Comparison of ENCODE assay signal across 34 mouse cellular contexts in the genomic region with DNA sequence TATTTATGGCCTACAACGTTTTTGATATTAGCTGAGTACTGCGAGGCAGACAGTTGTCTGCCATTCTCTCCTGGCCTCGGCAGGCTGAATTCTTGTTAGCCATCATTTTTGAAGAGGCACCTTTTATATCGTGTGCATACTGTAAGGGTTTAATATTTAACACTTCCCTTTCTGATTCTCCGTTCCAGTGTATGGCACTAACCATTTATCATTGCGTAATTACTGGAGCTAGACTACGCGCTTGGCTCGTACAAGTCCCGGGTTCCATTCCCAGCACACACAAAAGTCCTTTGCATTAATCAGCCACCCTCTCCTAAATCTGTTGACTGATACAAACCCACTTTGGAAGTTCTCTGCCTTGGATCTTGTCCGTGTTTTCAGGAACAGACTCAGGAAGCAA. TPM values are rescaled to one million over a fixed set of nuclear protein-coding genes. Genes with fewer than 3 reads are reported as not detected.
A peak's percentile ranks its signal among the peaks of the same experiment; 100 is the strongest.
DNase-seq lines count a peak whose midpoint lies in the region; ATAC-seq and TF ChIP-seq lines count a peak whose summit lies in the region.
"Had no signal": no experiment of that assay in that cellular context is flagged by ENCODE, and none has a peak within 500 bp of the region (broad histone marks: within the 10 kb centered on the region; RNA-seq: fewer than 3 reads in every experiment).

No protein-coding gene starts in this region.

- no peak overlapping the region for H3K9ac ChIP-seq in liver, embryonic 11.5 days (ENCODE audit: low read depth, low read length)
- H3K9ac ChIP-seq in liver, embryonic 14.5 days (replicated peaks), result peak overlapping the region; percentile 79
- H3K9ac ChIP-seq: embryonic facial prominence, embryonic 13.5 days; forebrain, embryonic 13.5 days; heart, embryonic 13.5 days; hindbrain, embryonic 12.5 days; hindbrain, embryonic 15.5 days had no signal

- no peak for DNase-seq in liver, embryonic 11.5 days (ENCODE audit: low spot score)
- DNase-seq in liver, result no peak
- no peak for DNase-seq in liver, embryonic 14.5 days (ENCODE audit: low read depth in 3 of 3, low spot score in 3 of 3)
- no peak for DNase-seq in adrenal gland, adult 2 months
- no peak for DNase-seq in heart, adult 9 months (ENCODE audit: low spot score in 2 of 2)
- DNase-seq: adrenal gland, postnatal 14 days; cerebellum, adult 11-12 months; cerebellum, adult 8-10 months; cerebellum, postnatal 10 days; cerebellum, postnatal 36 days; embryo, embryonic 11 days; gastrocnemius, postnatal 10 days; gastrocnemius, postnatal 36 days; heart, adult 11 months; heart, postnatal 14 days had no signal

- ATAC-seq in liver, embryonic 11.5 days (replicated peaks; ENCODE audit: low FRiP score), result no peak
- ATAC-seq in granulocyte monocyte progenitor cell, adult 5-6 weeks (replicated peaks; ENCODE audit: poor library complexity, severe bottlenecking), result peak; percentile 69
- no peak for ATAC-seq in liver, embryonic 14.5 days (ENCODE audit: insufficient read depth)
- peak; percentile 56 for ATAC-seq in megakaryocyte, adult 5-6 weeks (ENCODE audit: poor library complexity, severe bottlenecking)
- ATAC-seq in activated CD4-positive, CD25-positive, alpha-beta regulatory T cell, adult 4 months, result no peak
- ATAC-seq: CD4-positive, CD25-positive, alpha-beta regulatory T cell, adult 4 months; forebrain, embryonic 13.5 days; forebrain, embryonic 16.5 days had no signal

- no peaks in the 10 kb centered on the region for H3K27me3 ChIP-seq in liver, embryonic 11.5 days (replicated peaks; ENCODE audit: control insufficient read depth, insufficient read depth, low read length)
- no peaks in the 10 kb centered on the region for H3K27me3 ChIP-seq in liver, embryonic 14.5 days (ENCODE audit: control insufficient read depth, insufficient read depth, low read length)
- H3K27me3 ChIP-seq: embryonic facial prominence, embryonic 13.5 days; forebrain, embryonic 13.5 days; heart, embryonic 13.5 days; hindbrain, embryonic 12.5 days; hindbrain, embryonic 15.5 days had no signal

- 83% methylated on average over 11 of the region's 11 CpGs for WGBS in liver, embryonic 11.5 days
- WGBS in liver, embryonic 14.5 days (ENCODE audit: insufficient replicate concordance), result 77% methylated on average over 11 of the region's 11 CpGs

- no peak for TF ChIP-seq EP300 in liver, embryonic 14.5 days (IDR thresholded peaks at IDR 0.05; ENCODE audit: low read depth)

- no peak for TF ChIP-seq CTCF in liver, embryonic 14.5 days (IDR thresholded peaks at IDR 0.05; ENCODE audit: low read depth)

- no peaks in the 10 kb centered on the region for H3K9me3 ChIP-seq in liver, embryonic 11.5 days (ENCODE audit: control insufficient read depth, low read length)
- H3K9me3 ChIP-seq in liver, embryonic 14.5 days (ENCODE audit: control insufficient read depth, low read length), result no peaks in the 10 kb centered on the region
- H3K9me3 ChIP-seq: embryonic facial prominence, embryonic 10.5 days; embryonic facial prominence, embryonic 13.5 days; forebrain, embryonic 13.5 days; heart, embryonic 13.5 days; hindbrain, embryonic 12.5 days; hindbrain, embryonic 15.5 days had no signal

- no peak overlapping the region for H3K4me2 ChIP-seq in liver, embryonic 11.5 days
- H3K4me2 ChIP-seq in liver, embryonic 14.5 days (ENCODE audit: low read depth), result no peak overlapping the region
- H3K4me2 ChIP-seq: embryonic facial prominence, embryonic 13.5 days; forebrain, embryonic 13.5 days; heart, embryonic 13.5 days; hindbrain, embryonic 12.5 days; hindbrain, embryonic 15.5 days had no signal

- H3K4me1 ChIP-seq in liver, embryonic 11.5 days (replicated peaks; ENCODE audit: control insufficient read depth, insufficient read depth, low read length), result peaks cover 60% of the 10 kb centered on the region
- peaks cover 71 to 77% of the 10 kb centered on the region in 2 experiments for H3K4me1 ChIP-seq in liver, embryonic 14.5 days (replicated peaks; ENCODE audit: control insufficient read depth in 2 of 2, insufficient read depth in 2 of 2, low read length in 1 of 2)

- H3K36me3 ChIP-seq in liver, embryonic 11.5 days (ENCODE audit: control insufficient read depth, insufficient read depth, low read length), result peaks cover 5% of the 10 kb centered on the region; the same call in 1 of the 2 replicates
- peaks cover 35% of the 10 kb centered on the region for H3K36me3 ChIP-seq in liver, embryonic 14.5 days (replicated peaks; ENCODE audit: control insufficient read depth, insufficient read depth, low read depth)
- H3K36me3 ChIP-seq: hindbrain, embryonic 12.5 days had no signal

- H3K27ac ChIP-seq in liver, embryonic 11.5 days (ENCODE audit: low read depth, low read length), result peak overlapping the region; percentile 92; the same call in 1 of the 2 replicates
- peak overlapping the region; percentile 99 for H3K27ac ChIP-seq in liver, embryonic 14.5 days
- H3K27ac ChIP-seq: embryonic facial prominence, embryonic 10.5 days; embryonic facial prominence, embryonic 13.5 days; forebrain, embryonic 13.5 days; heart, embryonic 13.5 days; hindbrain, embryonic 12.5 days; hindbrain, embryonic 15.5 days had no signal

- H3K4me3 ChIP-seq in liver, embryonic 11.5 days (ENCODE audit: low read depth, low read length), result no peak overlapping the region
- H3K4me3 ChIP-seq in liver, embryonic 14.5 days (ENCODE audit: insufficient read depth in 1 of 2, low read depth in 2 of 2, low read length in 2 of 2), result no peak overlapping the region
- H3K4me3 ChIP-seq: embryonic facial prominence, embryonic 10.5 days; embryonic facial prominence, embryonic 13.5 days; forebrain, embryonic 13.5 days; heart, embryonic 13.5 days; hindbrain, embryonic 12.5 days; hindbrain, embryonic 15.5 days had no signal

RNA-seq across cellular contexts. Expression of a gene that starts 17.2 kb away (rescaled TPM):
- 21.2 and 23.2 TPM in 2 replicates for polyA plus RNA-seq in liver, embryonic 11.5 days (2014; fragmentation: Nextera tagmentation; extraction: Ambion mirVana)
- 49.3 and 60.6 TPM in 2 replicates for total RNA-seq in granulocyte monocyte progenitor cell, adult 5-6 weeks (2014; fragmentation: Nextera tagmentation)
- total RNA-seq in granulocyte monocyte progenitor cell, adult 5-6 weeks (2017), result 65.4 and 80.5 TPM in 2 replicates
- polyA plus RNA-seq in liver, embryonic 14.5 days (2012; rRNA removed), result 21.5 and 30.2 TPM in 2 replicates
- polyA plus RNA-seq in liver, embryonic 14.5 days (2014; fragmentation: Nextera tagmentation; extraction: Ambion mirVana), result 13.4 and 14.5 TPM in 2 replicates
- 7.5 and 11.1 TPM in 2 replicates for total RNA-seq in megakaryocyte, adult 5-6 weeks (2015)
- total RNA-seq in megakaryocyte, adult 5-6 weeks (2017), result 23.5 and 26.1 TPM in 2 replicates
- total RNA-seq in adrenal gland, adult 2 months (2021), result 10 to 100 TPM; 28.3 to 37.6 TPM
- 16.6 and 17.1 TPM in 2 replicates for polyA plus RNA-seq in adrenal gland, adult 2 months (2012; rRNA removed)
- polyA plus RNA-seq in activated CD4-positive, CD25-positive, alpha-beta regulatory T cell, adult 4 months (2017; shearing (Covaris generic)), result 1 to 10 TPM; 2.0 to 4.1 TPM

RNA-seq across cellular contexts. Expression of a gene that starts 47.7 kb away (rescaled TPM):
- polyA plus RNA-seq in liver, embryonic 11.5 days (2014; fragmentation: Nextera tagmentation; extraction: Ambion mirVana), result not detected in 2 replicates
- not detected in 2 replicates for total RNA-seq in granulocyte monocyte progenitor cell, adult 5-6 weeks (2014; fragmentation: Nextera tagmentation)
- total RNA-seq in granulocyte monocyte progenitor cell, adult 5-6 weeks (2017), result not detected in 2 replicates
- polyA plus RNA-seq in liver, embryonic 14.5 days (2012; rRNA removed), result not detected in 2 replicates
- polyA plus RNA-seq in liver, embryonic 14.5 days (2014; fragmentation: Nextera tagmentation; extraction: Ambion mirVana), result not detected in 2 replicates
- total RNA-seq in megakaryocyte, adult 5-6 weeks (2015), result not detected in 2 replicates
- not detected in 2 replicates for total RNA-seq in megakaryocyte, adult 5-6 weeks (2017)
- not detected for total RNA-seq in adrenal gland, adult 2 months (2021)
- polyA plus RNA-seq in adrenal gland, adult 2 months (2012; rRNA removed), result not detected in 2 replicates
- polyA plus RNA-seq in activated CD4-positive, CD25-positive, alpha-beta regulatory T cell, adult 4 months (2017; shearing (Covaris generic)), result not detected
- total RNA-seq: adrenal gland, adult 18-20 months; adrenal gland, postnatal 4 days; heart, adult 8-10 months; hematopoietic stem cell, adult 5-6 weeks had no signal
- polyA plus RNA-seq: C2C12; CD4-positive, CD25-positive, alpha-beta regulatory T cell, adult 4 months; cortical plate, adult 2 months; embryonic facial prominence, embryonic 10.5 days; embryonic facial prominence, embryonic 13.5 days; erythroblast, embryonic 14.5 days; forebrain, embryonic 13.5 days; forebrain, embryonic 16.5 days; heart, embryonic 13.5 days; heart, embryonic 16.5 days; hindbrain, embryonic 12.5 days had no signal

RNA-seq across cellular contexts. Expression of a gene that starts 57.7 kb away (rescaled TPM):
- 30.0 and 31.3 TPM in 2 replicates for polyA plus RNA-seq in liver, embryonic 11.5 days (2014; fragmentation: Nextera tagmentation; extraction: Ambion mirVana)
- 24.5 and 25.8 TPM in 2 replicates for total RNA-seq in granulocyte monocyte progenitor cell, adult 5-6 weeks (2014; fragmentation: Nextera tagmentation)
- 33.5 and 37.1 TPM in 2 replicates for total RNA-seq in granulocyte monocyte progenitor cell, adult 5-6 weeks (2017)
- 5.8 and 9.2 TPM in 2 replicates for polyA plus RNA-seq in liver, embryonic 14.5 days (2012; rRNA removed)
- polyA plus RNA-seq in liver, embryonic 14.5 days (2014; fragmentation: Nextera tagmentation; extraction: Ambion mirVana), result 6.6 and 7.1 TPM in 2 replicates
- total RNA-seq in megakaryocyte, adult 5-6 weeks (2015), result 4.6 and 5.3 TPM in 2 replicates
- total RNA-seq in megakaryocyte, adult 5-6 weeks (2017), result 9.8 and 11.6 TPM in 2 replicates
- 10 to 100 TPM; 22.5 to 23.0 TPM for total RNA-seq in adrenal gland, adult 2 months (2021)
- polyA plus RNA-seq in adrenal gland, adult 2 months (2012; rRNA removed), result 15.1 and 15.5 TPM in 2 replicates
- 10 to 100 TPM; 10.8 to 12.3 TPM for polyA plus RNA-seq in activated CD4-positive, CD25-positive, alpha-beta regulatory T cell, adult 4 months (2017; shearing (Covaris generic))

Comparison
In these comparisons a context has a peak if more than half of its experiments do, and no peak if none do; other contexts are left out.
1. ATAC-seq: peak in granulocyte monocyte progenitor cell, adult 5-6 weeks (single experiment) and megakaryocyte, adult 5-6 weeks (single experiment); none in liver, embryonic 11.5 days (single experiment), liver, embryonic 14.5 days (single experiment) and activated CD4-positive, CD25-positive, alpha-beta regulatory T cell, adult 4 months (single experiment).